Mouse (Mus musculus) erythroblast, embryonic 14.5 days (primary cell): Measurements from ENCODE around the gene Msrb2. TPM values are rescaled to one million over a fixed set of nuclear protein-coding genes. Genes with fewer than 3 reads are reported as not detected.

Source experiments
- H3K27me3 ChIP-seq: 2 replicates; pipeline ENCODE4 v1.6.1; 2012; ENCODE audit warnings: inconsistent platforms; ENCODE audit not compliant: control insufficient read depth
- H3K36me3 ChIP-seq: 2 replicates; pipeline ENCODE4 v1.6.1; 2012; ENCODE audit warnings: mild to moderate bottlenecking, inconsistent platforms; ENCODE audit not compliant: control insufficient read depth
- H3K4me1 ChIP-seq: 2 replicates; pipeline ENCODE4 v1.6.1; 2012; ENCODE audit warnings: inconsistent platforms; ENCODE audit not compliant: control insufficient read depth
- H3K4me3 ChIP-seq: replicated peaks from 2 replicates; pipeline ENCODE3; 2012; ENCODE audit warnings: moderate library complexity, mild to moderate bottlenecking, inconsistent platforms
- H3K9me3 ChIP-seq: 2 replicates; pipeline ENCODE4 v1.6.1; 2012; ENCODE audit warnings: low read length, inconsistent platforms, mixed read lengths; ENCODE audit not compliant: control insufficient read depth
- GATA1 ChIP-seq: IDR thresholded peaks from 2 replicates; pipeline ENCODE4 v1.6.1; 2012; ENCODE audit warnings: low read length, inconsistent platforms, mixed read lengths
- TAL1 ChIP-seq: IDR thresholded peaks from 3 replicates; pipeline ENCODE4 v1.6.1; 2012; ENCODE audit warnings: low read length, inconsistent platforms, mixed read lengths
- polyA plus RNA-seq: library from polyadenylated mRNA; stranded (reverse); fragments of >175 nt; gene quantifications from 2 replicates; pipeline ENCODE4 v1.2.3, GENCODE M21; 2012

The Msrb2 gene
- polyA plus RNA-seq, 1 experiment = 0.16 TPM

GRCm38 (mm10) chr2:19385772-19386171 is 14.5 kb downstream of the Msrb2 start:
- Histone ChIP-seq H3K4me1 (no peaks in the 10 kb centered on the region), H3K4me3 (no peak overlapping the region), H3K9me3 (no peaks in the 10 kb centered on the region), H3K27me3 (no peaks in the 10 kb centered on the region), H3K36me3 (no peaks in the 10 kb centered on the region)
- TF ChIP-seq TAL1 = no peak
- no peak for TF ChIP-seq GATA1

- H3K4me3 ChIP-seq = no peak overlapping the region
Measured at GRCm38 (mm10) chr2:19388329-19389103, 17.3 kb downstream of the Msrb2 start.

DNA sequence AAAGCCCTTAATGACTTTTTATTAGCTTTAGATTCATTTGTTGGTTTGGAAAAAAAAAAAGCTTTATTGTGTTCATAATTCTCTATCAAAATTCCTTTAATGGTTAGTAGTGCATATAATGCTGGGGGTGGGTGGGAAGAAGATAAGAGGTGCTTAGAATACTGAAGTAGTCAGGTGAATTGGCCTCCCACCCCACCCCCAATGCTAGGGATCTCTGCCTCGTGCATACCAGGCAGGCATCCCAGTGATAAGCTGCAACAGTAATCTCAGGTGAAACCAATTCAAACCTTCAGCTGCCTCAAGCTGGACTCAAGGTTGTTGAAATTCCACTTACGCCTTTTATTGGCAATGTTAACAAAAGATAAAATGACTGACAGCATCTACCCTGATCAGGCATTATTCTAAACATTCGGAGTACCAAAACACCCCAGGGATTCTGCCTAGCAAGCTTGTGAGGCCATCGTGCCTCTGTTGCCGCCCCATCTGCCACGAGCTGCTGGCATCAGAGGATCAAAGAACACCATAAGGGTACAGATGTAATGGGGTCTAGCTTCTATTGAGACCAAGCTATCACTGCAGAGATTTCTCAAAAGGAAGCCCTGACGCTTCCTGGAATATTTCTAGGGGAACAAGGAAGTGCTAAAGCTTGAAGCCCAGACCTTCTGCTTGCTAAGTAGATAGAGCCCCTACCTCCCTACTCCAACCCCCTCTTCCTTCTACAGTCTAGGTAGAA is 19.3 kb downstream of the Msrb2 start:
- no peak overlapping the region for H3K4me3 ChIP-seq
- H3K4me1 ChIP-seq = no peaks in the 10 kb centered on the region
- TF ChIP-seq GATA1 (no peak), TAL1 (no peak)
- no peaks in the 10 kb centered on the region for H3K27me3 ChIP-seq
- no peaks in the 10 kb centered on the region for H3K36me3 ChIP-seq
- no peaks in the 10 kb centered on the region for H3K9me3 ChIP-seq

More at GRCm38 (mm10) chr2:19388329-19389103, 17.3 kb downstream of the Msrb2 start:
- no peaks in the 10 kb centered on the region for H3K9me3 ChIP-seq
- H3K4me1 ChIP-seq = no peaks in the 10 kb centered on the region
- TF ChIP-seq GATA1 (no peak), TAL1 (no peak)
- no peaks in the 10 kb centered on the region for H3K36me3 ChIP-seq
- no peaks in the 10 kb centered on the region for H3K27me3 ChIP-seq

- no peak overlapping the region for H3K4me3 ChIP-seq
- no peaks in the 10 kb centered on the region for H3K27me3 ChIP-seq
- no peaks in the 10 kb centered on the region for H3K36me3 ChIP-seq
- no peaks in the 10 kb centered on the region for H3K9me3 ChIP-seq
- TF ChIP-seq GATA1 (no peak), TAL1 (no peak)
- H3K4me1 ChIP-seq = no peaks in the 10 kb centered on the region
Measured at GRCm38 (mm10) chr2:19391649-19392048, 20.4 kb downstream of the Msrb2 start.

DNA sequence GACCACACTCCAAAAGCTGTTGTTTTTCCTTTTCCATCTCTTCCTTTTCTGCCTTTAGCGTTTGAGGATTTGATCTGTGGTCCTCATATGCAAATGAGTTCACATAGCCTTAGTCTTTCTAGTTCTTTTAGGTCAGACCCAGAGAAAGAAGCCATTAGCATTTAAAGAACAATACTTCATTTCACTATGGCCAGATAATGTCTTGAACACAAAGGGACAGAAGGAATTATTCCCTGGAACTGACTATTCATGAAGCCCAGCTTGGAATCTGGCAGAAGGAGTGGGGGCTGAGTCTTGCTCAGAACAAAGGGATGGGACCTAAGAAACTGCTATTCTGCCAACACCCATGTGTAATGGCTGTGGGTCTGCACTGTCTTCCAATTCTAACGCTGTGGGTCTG is 21.6 kb downstream of the Msrb2 start:
- Histone ChIP-seq H3K4me1 (no peaks in the 10 kb centered on the region), H3K36me3 (no peaks in the 10 kb centered on the region), H3K27me3 (no peaks in the 10 kb centered on the region), H3K4me3 (no peak overlapping the region), H3K9me3 (no peaks in the 10 kb centered on the region)
- TF ChIP-seq TAL1 = no peak
- no peak for TF ChIP-seq GATA1

GRCm38 (mm10) chr2:19405409-19405808 is 34.2 kb downstream of the Msrb2 start:
- TF ChIP-seq TAL1 (no peak), GATA1 (no peak)
- H3K4me1 ChIP-seq = peaks cover 4% of the 10 kb centered on the region

GRCm38 (mm10) chr2:19406531-19406930 is 35.3 kb downstream of the Msrb2 start:
- Histone ChIP-seq H3K27me3 (no peaks in the 10 kb centered on the region), H3K4me3 (no peak overlapping the region), H3K4me1 (peaks cover 4% of the 10 kb centered on the region), H3K36me3 (no peaks in the 10 kb centered on the region), H3K9me3 (no peaks in the 10 kb centered on the region)
- TF ChIP-seq GATA1 (no peak), TAL1 (no peak)

More at GRCm38 (mm10) chr2:19405409-19405808, 34.2 kb downstream of the Msrb2 start:
- no peaks in the 10 kb centered on the region for H3K9me3 ChIP-seq
- no peaks in the 10 kb centered on the region for H3K27me3 ChIP-seq
- H3K36me3 ChIP-seq = no peaks in the 10 kb centered on the region
- H3K4me3 ChIP-seq = no peak overlapping the region

GRCm38 (mm10) chr2:19414222-19414965 is 43.2 kb downstream of the Msrb2 start:
- Histone ChIP-seq H3K36me3 (no peaks in the 10 kb centered on the region), H3K4me3 (peak overlapping the region; percentile 12), H3K27me3 (no peaks in the 10 kb centered on the region), H3K9me3 (no peaks in the 10 kb centered on the region), H3K4me1 (0 out of 2 replicates have a peak, but pooled peaks cover 4% of the 10 kb centered on the region)
- TF ChIP-seq TAL1 (no peak), GATA1 (no peak)
